Mouse (Mus musculus) lung, postnatal 0 days (tissue): ENCODE data around the gene Mllt3.

Experiments used
- CTCF ChIP-seq: IDR thresholded peaks from 2 replicates; pipeline ENCODE4 v1.5.1; 2016; ENCODE audit warnings: antibody characterized with exemption, mild to moderate bottlenecking
- EP300 ChIP-seq: IDR thresholded peaks from 2 replicates; pipeline ENCODE4 v1.6.1; 2016; ENCODE audit warnings: antibody characterized with exemption, mild to moderate bottlenecking, control low read depth

DNA sequence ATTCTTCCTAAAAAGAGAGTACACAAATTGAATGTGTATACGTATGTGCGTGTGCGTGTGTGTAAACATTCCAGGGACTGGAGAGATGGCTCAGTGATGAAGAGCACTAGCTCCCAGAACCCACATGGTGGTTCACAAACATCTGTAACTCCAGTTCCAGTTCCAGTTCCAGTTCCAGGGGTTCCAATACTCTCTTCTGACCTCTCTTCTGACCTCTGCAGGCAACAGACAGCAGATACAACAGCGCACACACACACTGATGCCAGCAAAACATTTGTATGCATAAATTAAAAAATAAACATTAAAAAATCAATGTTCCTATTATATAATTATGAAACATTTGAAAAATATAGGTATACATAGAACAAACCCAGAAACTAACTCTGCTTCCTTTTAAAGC, 258.6 kb downstream of the Mllt3 start:
- TF ChIP-seq CTCF (no peak), EP300 (no peak)
